Mouse (Mus musculus) olfactory bulb, adult 2 months (tissue): ENCODE results near the gene Gm29094.
"Not testable (repeated sequence)": the region's sequence is repeated elsewhere in the genome, so short reads cannot be mapped to it uniquely, and the experiment has no call there.

ENCODE experiments used
- CTCF ChIP-seq: fragments of 200-500 bp; IDR thresholded peaks from 2 replicates; pipeline ENCODE4 v1.5.1; 2012; ENCODE audit warnings: low read depth, mild to moderate bottlenecking, low read length, moderate library complexity; ENCODE audit not compliant: insufficient read depth
- POLR2A ChIP-seq: fragments of 200-500 bp; IDR thresholded peaks from 2 replicates; pipeline ENCODE4 v1.6.1; 2012; ENCODE audit warnings: mild to moderate bottlenecking, low read depth, low read length, moderate library complexity; ENCODE audit not compliant: insufficient read depth

DNA sequence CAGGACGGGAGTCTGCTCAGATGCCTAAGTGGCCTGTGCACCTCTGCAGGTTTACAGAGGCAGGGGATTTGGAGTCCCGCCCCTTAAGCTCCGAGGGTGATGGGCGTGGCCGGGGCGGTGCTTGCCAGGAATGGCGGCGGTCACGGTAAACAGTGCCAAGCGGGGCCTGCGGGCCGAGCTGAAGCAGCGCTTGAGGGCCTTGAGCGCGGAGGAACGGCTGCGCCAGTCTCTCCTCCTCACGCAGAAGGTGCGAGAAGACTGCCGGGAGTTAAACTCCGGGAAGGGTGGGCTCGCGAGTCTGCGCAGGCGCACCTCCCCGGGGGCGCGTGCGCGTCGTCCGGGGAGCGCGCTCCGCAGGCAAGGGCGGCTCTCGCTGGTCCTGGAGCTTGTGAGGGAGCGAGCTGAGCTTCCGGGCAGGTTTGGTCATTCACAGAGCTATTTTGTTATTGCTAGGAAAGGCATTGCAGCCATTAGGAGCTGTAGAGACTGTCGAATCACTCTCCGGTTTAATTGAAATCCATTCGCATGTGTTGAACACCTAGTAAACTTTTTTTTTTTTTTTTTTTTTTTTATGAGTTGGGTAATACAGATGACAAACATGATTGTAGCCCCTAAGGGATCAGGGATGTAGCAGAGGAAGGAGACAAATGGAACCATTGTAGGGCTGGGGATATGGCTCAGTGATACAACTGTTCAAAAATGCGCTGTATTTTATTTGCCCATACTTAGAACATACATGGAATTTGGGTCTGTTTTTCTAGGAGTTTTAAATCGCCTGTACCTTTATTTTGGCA lies 12.1 kb downstream of the Gm29094 start:
- not testable (repeated sequence) for TF ChIP-seq CTCF, POLR2A
